Mouse (Mus musculus): ENCODE measurements at regions not wholly inside any gene's neighbourhood (a gene's known extent, or its start where the extent isn't known, plus 50 kb on each side); places are given as distances from the start of the nearest gene placed in this dataset.

DNA sequence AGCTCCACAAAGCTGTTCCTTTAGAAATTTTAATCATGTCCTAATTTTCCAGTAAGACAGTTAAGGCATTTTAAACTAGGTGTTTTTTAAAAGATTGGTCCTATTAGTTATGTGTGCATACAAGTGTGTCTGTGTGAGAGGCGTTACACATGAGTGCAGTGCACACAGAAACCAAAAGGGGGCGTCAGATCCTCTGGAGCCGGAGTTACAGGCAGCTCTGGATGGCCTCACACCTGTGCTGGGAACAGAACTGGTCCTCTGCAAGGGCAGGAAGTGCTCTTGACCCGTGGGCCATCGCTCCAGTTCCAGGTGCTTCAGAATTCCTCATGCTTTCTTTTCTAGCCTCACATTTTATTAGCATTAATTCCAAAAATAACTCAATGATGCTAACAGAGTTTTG, 122.3 kb downstream of the Kctd15 start:
- Histone ChIP-seq H3K9me3 (replicated peaks; ENCODE audit: control insufficient read depth, insufficient read depth, low read length, poor library complexity, severe bottlenecking) (no peaks in the 10 kb centered on the region), H3K4me3 (ENCODE audit: low read depth, low read length) (no peak overlapping the region), H3K27me3 (ENCODE audit: control insufficient read depth, insufficient read depth, low read length, poor library complexity, severe bottlenecking) (no peaks in the 10 kb centered on the region), H3K9ac (ENCODE audit: low read depth, poor library complexity, severe bottlenecking) (no peak overlapping the region), H3K27ac (ENCODE audit: insufficient read depth, low read length) (no peak overlapping the region), H3K4me1 (ENCODE audit: control insufficient read depth, insufficient read depth, low read length) (no peaks in the 10 kb centered on the region), H3K36me3 (ENCODE audit: control insufficient read depth, insufficient read depth, low read length, poor library complexity, severe bottlenecking) (no peaks in the 10 kb centered on the region)
- no peak for TF ChIP-seq POLR2A (IDR thresholded peaks at IDR 0.05; ENCODE audit: insufficient read depth, low read length)
- peak; percentile 8 for TF ChIP-seq CTCF (IDR thresholded peaks at IDR 0.05; ENCODE audit: low read depth, low read length)

DNA sequence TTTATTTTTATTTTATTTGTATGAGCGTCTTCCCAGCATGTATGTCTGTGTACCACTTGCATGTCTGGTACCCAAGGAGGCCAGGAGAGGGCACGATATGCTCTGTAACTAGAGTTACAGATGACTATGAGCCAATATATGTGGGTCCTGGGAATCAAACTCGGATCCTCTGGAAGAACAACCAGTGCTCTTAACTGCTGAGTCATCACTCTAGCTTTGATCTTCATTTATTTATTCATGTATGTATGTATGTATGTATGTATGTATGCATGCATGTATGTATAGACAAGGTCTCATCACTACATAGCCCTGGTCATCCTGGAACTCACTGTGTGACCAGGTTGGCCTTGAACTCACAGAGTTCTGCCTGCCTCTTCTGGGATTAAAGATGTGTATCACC, 124.9 kb downstream of the Kctd15 start:
- TF ChIP-seq POLR2A (IDR thresholded peaks at IDR 0.05; ENCODE audit: insufficient read depth, low read length) (no peak), CTCF (IDR thresholded peaks at IDR 0.05; ENCODE audit: low read depth, low read length) (no peak), EP300 (IDR thresholded peaks at IDR 0.05; ENCODE audit: insufficient read depth, low read depth, low read length) (no peak)
- Histone ChIP-seq H3K9me3 (replicated peaks; ENCODE audit: control insufficient read depth, insufficient read depth, low read length, poor library complexity, severe bottlenecking) (no peaks in the 10 kb centered on the region), H3K27me3 (ENCODE audit: control insufficient read depth, insufficient read depth, low read length, poor library complexity, severe bottlenecking) (no peaks in the 10 kb centered on the region), H3K27ac (ENCODE audit: insufficient read depth, low read length) (no peak overlapping the region), H3K36me3 (ENCODE audit: control insufficient read depth, insufficient read depth, low read length, poor library complexity, severe bottlenecking) (no peaks in the 10 kb centered on the region), H3K4me1 (ENCODE audit: control insufficient read depth, insufficient read depth, low read length) (no peaks in the 10 kb centered on the region), H3K4me3 (ENCODE audit: low read depth, low read length) (no peak overlapping the region), H3K9ac (ENCODE audit: low read depth, poor library complexity, severe bottlenecking) (no peak overlapping the region)

- no peak overlapping the region for H3K9ac ChIP-seq (ENCODE audit: low read depth, poor library complexity, severe bottlenecking)
- H3K9me3 ChIP-seq (replicated peaks; ENCODE audit: control insufficient read depth, insufficient read depth, low read length, poor library complexity, severe bottlenecking): no peaks in the 10 kb centered on the region
- H3K36me3 ChIP-seq (ENCODE audit: control insufficient read depth, insufficient read depth, low read length, poor library complexity, severe bottlenecking): no peaks in the 10 kb centered on the region
- H3K27me3 ChIP-seq (ENCODE audit: control insufficient read depth, insufficient read depth, low read length, poor library complexity, severe bottlenecking): no peaks in the 10 kb centered on the region
- no peaks in the 10 kb centered on the region for H3K4me1 ChIP-seq (ENCODE audit: control insufficient read depth, insufficient read depth, low read length)
- no peak overlapping the region for H3K4me3 ChIP-seq (ENCODE audit: low read depth, low read length)
- TF ChIP-seq POLR2A (IDR thresholded peaks at IDR 0.05; ENCODE audit: insufficient read depth, low read length): no peak
- TF ChIP-seq CTCF (IDR thresholded peaks at IDR 0.05; ENCODE audit: low read depth, low read length): peak; percentile 64
- TF ChIP-seq EP300 (IDR thresholded peaks at IDR 0.05; ENCODE audit: insufficient read depth, low read depth, low read length): no peak
- no peak overlapping the region for H3K27ac ChIP-seq (ENCODE audit: insufficient read depth, low read length)
These were observed 114.7 kb upstream of the Lsm14a start for GRCm38 (mm10) chr7:34507858-34508257.

GRCm38 (mm10) chr7:34506816-34507215, 113.7 kb upstream of the Lsm14a start:
- Histone ChIP-seq H3K4me3 (ENCODE audit: low read depth, low read length) (no peak overlapping the region), H3K9me3 (replicated peaks; ENCODE audit: control insufficient read depth, insufficient read depth, low read length, poor library complexity, severe bottlenecking) (no peaks in the 10 kb centered on the region), H3K4me1 (ENCODE audit: control insufficient read depth, insufficient read depth, low read length) (no peaks in the 10 kb centered on the region), H3K36me3 (ENCODE audit: control insufficient read depth, insufficient read depth, low read length, poor library complexity, severe bottlenecking) (no peaks in the 10 kb centered on the region), H3K27me3 (ENCODE audit: control insufficient read depth, insufficient read depth, low read length, poor library complexity, severe bottlenecking) (no peaks in the 10 kb centered on the region), H3K9ac (ENCODE audit: low read depth, poor library complexity, severe bottlenecking) (no peak overlapping the region), H3K27ac (ENCODE audit: insufficient read depth, low read length) (no peak overlapping the region)
- TF ChIP-seq POLR2A (IDR thresholded peaks at IDR 0.05; ENCODE audit: insufficient read depth, low read length) (no peak), CTCF (IDR thresholded peaks at IDR 0.05; ENCODE audit: low read depth, low read length) (peak; percentile 13)

DNA sequence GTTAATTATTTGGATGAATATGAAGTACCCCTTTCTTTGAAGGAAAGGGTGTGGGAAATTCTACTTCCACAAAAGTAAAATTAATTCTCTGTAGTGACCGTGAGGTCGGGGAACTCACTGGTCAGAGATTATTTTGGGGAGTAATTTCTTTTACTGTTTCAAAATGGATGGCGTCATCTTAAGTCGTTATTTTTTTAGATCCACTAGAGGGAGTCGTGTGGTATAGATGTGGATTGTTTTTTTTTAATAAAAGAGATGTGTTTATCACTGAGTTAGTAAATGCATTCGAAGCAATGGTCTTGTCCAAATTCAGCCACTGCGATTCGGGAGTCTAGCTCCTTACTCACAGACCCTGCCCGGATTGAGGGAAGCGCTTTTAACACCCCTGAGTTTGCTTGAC, 100.8 kb upstream of the Lsm14a start:
- no peaks in the 10 kb centered on the region for H3K27me3 ChIP-seq (ENCODE audit: control insufficient read depth, insufficient read depth, low read length, poor library complexity, severe bottlenecking)
- no peak overlapping the region for H3K9ac ChIP-seq (ENCODE audit: low read depth, poor library complexity, severe bottlenecking)
- TF ChIP-seq POLR2A (IDR thresholded peaks at IDR 0.05; ENCODE audit: insufficient read depth, low read length): no peak
- no peak for TF ChIP-seq EP300 (IDR thresholded peaks at IDR 0.05; ENCODE audit: insufficient read depth, low read depth, low read length)
- no peak for TF ChIP-seq CTCF (IDR thresholded peaks at IDR 0.05; ENCODE audit: low read depth, low read length)
- H3K9me3 ChIP-seq (replicated peaks; ENCODE audit: control insufficient read depth, insufficient read depth, low read length, poor library complexity, severe bottlenecking): no peaks in the 10 kb centered on the region; the same call in 1 of the 2 replicates
- H3K27ac ChIP-seq (ENCODE audit: insufficient read depth, low read length): no peak overlapping the region
- no peaks in the 10 kb centered on the region for H3K36me3 ChIP-seq (ENCODE audit: control insufficient read depth, insufficient read depth, low read length, poor library complexity, severe bottlenecking)
- no peak overlapping the region for H3K4me3 ChIP-seq (ENCODE audit: low read depth, low read length)
- H3K4me1 ChIP-seq (ENCODE audit: control insufficient read depth, insufficient read depth, low read length): no peaks in the 10 kb centered on the region

- Histone ChIP-seq H3K27me3 (ENCODE audit: control insufficient read depth, insufficient read depth, low read length, poor library complexity, severe bottlenecking) (no peaks in the 10 kb centered on the region), H3K27ac (ENCODE audit: insufficient read depth, low read length) (no peak overlapping the region), H3K9me3 (replicated peaks; ENCODE audit: control insufficient read depth, insufficient read depth, low read length, poor library complexity, severe bottlenecking) (no peaks in the 10 kb centered on the region), H3K4me1 (ENCODE audit: control insufficient read depth, insufficient read depth, low read length) (peaks cover 1% of the 10 kb centered on the region), H3K4me3 (ENCODE audit: low read depth, low read length) (no peak overlapping the region), H3K36me3 (ENCODE audit: control insufficient read depth, insufficient read depth, low read length, poor library complexity, severe bottlenecking) (no peaks in the 10 kb centered on the region), H3K9ac (ENCODE audit: low read depth, poor library complexity, severe bottlenecking) (no peak overlapping the region)
- peak; percentile 62 for TF ChIP-seq CTCF (IDR thresholded peaks at IDR 0.05; ENCODE audit: low read depth, low read length)
- TF ChIP-seq EP300 (IDR thresholded peaks at IDR 0.05; ENCODE audit: insufficient read depth, low read depth, low read length): no peak
- no peak for TF ChIP-seq POLR2A (IDR thresholded peaks at IDR 0.05; ENCODE audit: insufficient read depth, low read length)
These were observed 91.9 kb upstream of the Lsm14a start for GRCm38 (mm10) chr7:34484908-34485598.

All from ES-Bruce4 (cell line).